Mouse (Mus musculus): ENCODE measurements at regions not wholly inside any gene's neighbourhood (a gene's known extent, or its start where the extent isn't known, plus 50 kb on each side); places are given as distances from the start of the nearest gene placed in this dataset.

- TF ChIP-seq CTCF (IDR thresholded peaks at IDR 0.05; ENCODE audit: low read depth) (no peak), EP300 (optimal IDR thresholded peaks at IDR 0.05) (no peak)
These were observed 440.1 kb upstream of the Ube2e3 start for GRCm38 (mm10) chr2:78427659-78428336.
